Mouse (Mus musculus) lung, postnatal 0 days (tissue): ENCODE measurements at regions not wholly inside any gene's neighbourhood (a gene's known extent, or its start where the extent isn't known, plus 50 kb on each side); places are given as distances from the start of the nearest gene placed in this dataset.

Source experiments
- CTCF ChIP-seq: IDR thresholded peaks from 2 replicates; pipeline ENCODE4 v1.5.1; 2016; ENCODE audit warnings: antibody characterized with exemption, mild to moderate bottlenecking
- EP300 ChIP-seq: IDR thresholded peaks from 2 replicates; pipeline ENCODE4 v1.6.1; 2016; ENCODE audit warnings: antibody characterized with exemption, mild to moderate bottlenecking, control low read depth

- TF ChIP-seq CTCF (no peak), EP300 (no peak)
Observed at GRCm38 (mm10) chr14:46692571-46692970, 67.8 kb upstream of the Cdkn3 start.
